Mouse (Mus musculus): ENCODE data around the gene Rela.

DNA sequence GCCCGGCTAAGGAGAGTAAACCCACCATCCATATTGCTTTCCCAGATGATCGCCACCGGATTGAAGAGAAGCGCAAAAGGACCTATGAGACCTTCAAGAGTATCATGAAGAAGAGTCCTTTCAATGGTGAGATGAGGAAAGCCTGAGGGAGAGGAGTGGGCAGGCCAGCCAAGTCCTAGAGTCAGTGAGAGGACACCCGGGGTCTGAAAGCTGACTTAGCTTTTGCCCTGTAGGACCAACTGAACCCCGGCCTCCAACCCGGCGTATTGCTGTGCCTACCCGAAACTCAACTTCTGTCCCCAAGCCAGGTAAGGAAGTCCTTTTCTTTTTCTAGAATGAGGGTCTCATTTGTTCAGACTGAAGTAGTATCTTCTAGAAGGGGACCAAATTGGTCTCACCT is 8.0 kb downstream of the Rela start:
- TF ChIP-seq POLR2A (IDR thresholded peaks at IDR 0.05; ENCODE audit: borderline replicate concordance, insufficient read depth, low read length) (no peak), CTCF (IDR thresholded peaks at IDR 0.05; ENCODE audit: borderline replicate concordance, insufficient read depth, low read depth, low read length) (no peak)
